Mouse (Mus musculus) natural killer cell, adult 2 months (primary cell): ENCODE results near the gene Lcat.
"Not testable (repeated sequence)": the region's sequence is repeated elsewhere in the genome, so short reads cannot be mapped to it uniquely, and the experiment has no call there.

Source experiments
- DNase-seq, 2 experiments: peaks; one replicate each; pipeline ENCODE4 v3.0.0; 2022; ENCODE audit warnings: low spot score in 2 of 2

The Lcat gene

GRCm38 (mm10) chr8:105943321-105943739, at the start of gene Lcat:
Gene Lcat, minus strand, starts transcription at chr8:105943382.
- no peak for DNase-seq

GRCm38 (mm10) chr8:105992499-105992898, 49.3 kb upstream of the Lcat start:
- peak; percentile 78 to 86 for DNase-seq

GRCm38 (mm10) chr8:105991546-105991945, 48.4 kb upstream of the Lcat start:
- DNase-seq = no peak

GRCm38 (mm10) chr8:105990856-105991387, 47.7 kb upstream of the Lcat start, which contains the start of gene Dus2:
Gene Dus2, plus strand, starts transcription at chr8:105991337.
- DNase-seq = peak; percentile 77 to 87

GRCm38 (mm10) chr8:105988546-105988945, 45.4 kb upstream of the Lcat start:
- no peak for DNase-seq

GRCm38 (mm10) chr8:105983406-105983805, 40.2 kb upstream of the Lcat start:
- DNase-seq = not testable (repeated sequence)

- DNase-seq = no peak
Observed at GRCm38 (mm10) chr8:105981146-105981545, 38.0 kb upstream of the Lcat start.

- DNase-seq = no peak
Observed at GRCm38 (mm10) chr8:105979325-105979724, 36.1 kb upstream of the Lcat start, which contains the start of gene Dpep3. Gene Dpep3, minus strand, starts transcription at chr8:105979429.

GRCm38 (mm10) chr8:105975363-105975762, 32.2 kb upstream of the Lcat start:
- no peak for DNase-seq

- no peak for DNase-seq
Observed at GRCm38 (mm10) chr8:105971019-105971720, 28.0 kb upstream of the Lcat start.

GRCm38 (mm10) chr8:105969367-105969766, 26.2 kb upstream of the Lcat start:
- no peak for DNase-seq

GRCm38 (mm10) chr8:105966692-105967311, 23.6 kb upstream of the Lcat start:
- DNase-seq = no peak

GRCm38 (mm10) chr8:105965905-105966341, 22.7 kb upstream of the Lcat start, which contains the start of gene Slc12a4:
Gene Slc12a4, minus strand, starts transcription at chr8:105966097.
- DNase-seq = peak; percentile 23 to 54

- peak; percentile 10 to 15 for DNase-seq
Observed at GRCm38 (mm10) chr8:105965266-105965904, 22.2 kb upstream of the Lcat start.

- no peak for DNase-seq
Observed at GRCm38 (mm10) chr8:105964506-105965265, 21.5 kb upstream of the Lcat start.

- no peak for DNase-seq
Observed at GRCm38 (mm10) chr8:105961536-105961935, 18.4 kb upstream of the Lcat start.

- no peak for DNase-seq
Observed at GRCm38 (mm10) chr8:105961101-105961500, 17.9 kb upstream of the Lcat start.

- no peak for DNase-seq
Observed at GRCm38 (mm10) chr8:105959350-105959749, 16.2 kb upstream of the Lcat start.

- DNase-seq = no peak
Observed at GRCm38 (mm10) chr8:105957813-105958212, 14.6 kb upstream of the Lcat start.

- DNase-seq = no peak
Observed at GRCm38 (mm10) chr8:105956556-105956955, 13.4 kb upstream of the Lcat start.

GRCm38 (mm10) chr8:105951057-105951659, 8.0 kb upstream of the Lcat start:
- DNase-seq = no peak
